Mouse (Mus musculus): Measurements from ENCODE around the gene Mindy3. TPM values are rescaled to one million over a fixed set of nuclear protein-coding genes. Genes with fewer than 3 reads are reported as not detected.

Gene Mindy3
- polyA plus RNA-seq, 1 experiment = 70.3 TPM

- Histone ChIP-seq H3K36me3 (ENCODE audit: control insufficient read depth, insufficient read depth, low read length) (peaks cover 16% of the 10 kb centered on the region), H3K27ac (ENCODE audit: insufficient read depth, low read depth, low read length) (no peak overlapping the region), H3K4me1 (ENCODE audit: control insufficient read depth, insufficient read depth, insufficient read length, low read length) (no peaks in the 10 kb centered on the region), H3K27me3 (ENCODE audit: control insufficient read depth, insufficient read depth, low read length) (no peaks in the 10 kb centered on the region), H3K4me3 (ENCODE audit: low read depth, low read length) (no peak overlapping the region)
- TF ChIP-seq CTCF (IDR thresholded peaks at IDR 0.05; ENCODE audit: extremely low read depth, insufficient read length, insufficient replicate concordance, low read depth, low read length) (no peak), POLR2A (IDR thresholded peaks at IDR 0.05; ENCODE audit: low read depth, low read length) (no peak)
- 42% methylated on average over 1 of the region's 1 CpGs for WGBS
Measured at GRCm38 (mm10) chr2:12389028-12389427, 30.2 kb downstream of the Mindy3 start.

DNA sequence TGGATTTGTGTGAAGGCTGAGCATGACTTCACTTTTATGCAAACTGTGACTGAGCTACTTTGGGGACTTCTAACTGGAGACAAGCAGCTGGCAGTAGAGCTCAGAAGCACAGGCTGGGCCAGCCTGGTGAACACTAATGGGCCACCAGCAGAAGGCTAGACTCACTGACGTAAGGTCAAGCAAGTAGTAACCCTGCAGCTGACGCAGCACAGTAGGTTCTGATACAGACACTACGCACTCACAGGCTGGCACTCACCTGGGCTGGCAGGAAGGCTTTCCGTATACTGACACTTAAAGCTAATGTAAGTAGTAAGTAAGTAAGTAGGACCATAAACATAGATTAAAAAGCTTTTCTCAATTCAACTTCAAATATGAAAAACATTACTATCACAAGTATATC lies 30.7 kb downstream of the Mindy3 start:
- Histone ChIP-seq H3K27me3 (ENCODE audit: control insufficient read depth, insufficient read depth, low read length) (no peaks in the 10 kb centered on the region), H3K4me1 (ENCODE audit: control insufficient read depth, insufficient read depth, insufficient read length, low read length) (no peaks in the 10 kb centered on the region), H3K27ac (ENCODE audit: insufficient read depth, low read depth, low read length) (no peak overlapping the region), H3K36me3 (ENCODE audit: control insufficient read depth, insufficient read depth, low read length) (peaks cover 16% of the 10 kb centered on the region), H3K4me3 (ENCODE audit: low read depth, low read length) (no peak overlapping the region)
- WGBS = 94% methylated on average over 4 of the region's 4 CpGs
- TF ChIP-seq POLR2A (IDR thresholded peaks at IDR 0.05; ENCODE audit: low read depth, low read length) = no peak
- no peak for TF ChIP-seq CTCF (IDR thresholded peaks at IDR 0.05; ENCODE audit: extremely low read depth, insufficient read length, insufficient replicate concordance, low read depth, low read length)

- H3K4me3 ChIP-seq (ENCODE audit: low read depth, low read length) = no peak overlapping the region
- no peaks in the 10 kb centered on the region for H3K27me3 ChIP-seq (ENCODE audit: control insufficient read depth, insufficient read depth, low read length)
- 96% methylated on average over 1 of the region's 1 CpGs for WGBS
- peaks cover 23% of the 10 kb centered on the region for H3K36me3 ChIP-seq (ENCODE audit: control insufficient read depth, insufficient read depth, low read length)
- H3K27ac ChIP-seq (ENCODE audit: insufficient read depth, low read depth, low read length) = no peak overlapping the region
- no peaks in the 10 kb centered on the region for H3K4me1 ChIP-seq (ENCODE audit: control insufficient read depth, insufficient read depth, insufficient read length, low read length)
- TF ChIP-seq POLR2A (IDR thresholded peaks at IDR 0.05; ENCODE audit: low read depth, low read length) (no peak), CTCF (IDR thresholded peaks at IDR 0.05; ENCODE audit: extremely low read depth, insufficient read length, insufficient replicate concordance, low read depth, low read length) (no peak)
Measured at GRCm38 (mm10) chr2:12384389-12384788, 34.9 kb downstream of the Mindy3 start.

GRCm38 (mm10) chr2:12382650-12383049 lies 36.6 kb downstream of the Mindy3 start:
- TF ChIP-seq CTCF (IDR thresholded peaks at IDR 0.05; ENCODE audit: extremely low read depth, insufficient read length, insufficient replicate concordance, low read depth, low read length) (no peak), POLR2A (IDR thresholded peaks at IDR 0.05; ENCODE audit: low read depth, low read length) (no peak)
- Histone ChIP-seq H3K4me3 (ENCODE audit: low read depth, low read length) (no peak overlapping the region), H3K4me1 (ENCODE audit: control insufficient read depth, insufficient read depth, insufficient read length, low read length) (no peaks in the 10 kb centered on the region), H3K27ac (ENCODE audit: insufficient read depth, low read depth, low read length) (no peak overlapping the region), H3K27me3 (ENCODE audit: control insufficient read depth, insufficient read depth, low read length) (no peaks in the 10 kb centered on the region), H3K36me3 (ENCODE audit: control insufficient read depth, insufficient read depth, low read length) (peaks cover 23% of the 10 kb centered on the region)
- 76% methylated on average over 4 of the region's 4 CpGs for WGBS

- H3K27me3 ChIP-seq (ENCODE audit: control insufficient read depth, insufficient read depth, low read length) = no peaks in the 10 kb centered on the region
- peaks cover 18% of the 10 kb centered on the region for H3K36me3 ChIP-seq (ENCODE audit: control insufficient read depth, insufficient read depth, low read length)
- H3K4me3 ChIP-seq (ENCODE audit: low read depth, low read length) = no peak overlapping the region
- no peak overlapping the region for H3K27ac ChIP-seq (ENCODE audit: insufficient read depth, low read depth, low read length)
- 20% methylated on average over 2 of the region's 2 CpGs for WGBS
- no peak for TF ChIP-seq POLR2A (IDR thresholded peaks at IDR 0.05; ENCODE audit: low read depth, low read length)
- no peak for TF ChIP-seq CTCF (IDR thresholded peaks at IDR 0.05; ENCODE audit: extremely low read depth, insufficient read length, insufficient replicate concordance, low read depth, low read length)
- H3K4me1 ChIP-seq (ENCODE audit: control insufficient read depth, insufficient read depth, insufficient read length, low read length) = no peaks in the 10 kb centered on the region
Measured at GRCm38 (mm10) chr2:12380233-12380632, 39.0 kb downstream of the Mindy3 start.

- Histone ChIP-seq H3K4me3 (ENCODE audit: low read depth, low read length) (no peak overlapping the region), H3K4me1 (ENCODE audit: control insufficient read depth, insufficient read depth, insufficient read length, low read length) (no peaks in the 10 kb centered on the region), H3K27ac (ENCODE audit: insufficient read depth, low read depth, low read length) (no peak overlapping the region), H3K36me3 (ENCODE audit: control insufficient read depth, insufficient read depth, low read length) (peaks cover 10% of the 10 kb centered on the region), H3K27me3 (ENCODE audit: control insufficient read depth, insufficient read depth, low read length) (no peaks in the 10 kb centered on the region)
- TF ChIP-seq CTCF (IDR thresholded peaks at IDR 0.05; ENCODE audit: extremely low read depth, insufficient read length, insufficient replicate concordance, low read depth, low read length) = no peak
- TF ChIP-seq POLR2A (IDR thresholded peaks at IDR 0.05; ENCODE audit: low read depth, low read length) = no peak
- WGBS = 56% methylated on average over 5 of the region's 5 CpGs
Measured at GRCm38 (mm10) chr2:12378591-12378990, 40.7 kb downstream of the Mindy3 start.

- no peak overlapping the region for H3K27ac ChIP-seq (ENCODE audit: insufficient read depth, low read depth, low read length)
- WGBS = 91% methylated on average over 1 of the region's 1 CpGs
- no peak for TF ChIP-seq POLR2A (IDR thresholded peaks at IDR 0.05; ENCODE audit: low read depth, low read length)
- TF ChIP-seq CTCF (IDR thresholded peaks at IDR 0.05; ENCODE audit: extremely low read depth, insufficient read length, insufficient replicate concordance, low read depth, low read length) = no peak
- H3K27me3 ChIP-seq (ENCODE audit: control insufficient read depth, insufficient read depth, low read length) = no peaks in the 10 kb centered on the region
- H3K4me1 ChIP-seq (ENCODE audit: control insufficient read depth, insufficient read depth, insufficient read length, low read length) = no peaks in the 10 kb centered on the region
- H3K4me3 ChIP-seq (ENCODE audit: low read depth, low read length) = no peak overlapping the region
- peaks cover 10% of the 10 kb centered on the region for H3K36me3 ChIP-seq (ENCODE audit: control insufficient read depth, insufficient read depth, low read length)
Measured at GRCm38 (mm10) chr2:12377024-12377423, 42.2 kb downstream of the Mindy3 start.

- WGBS = 92% methylated on average over 2 of the region's 2 CpGs
- H3K4me1 ChIP-seq (ENCODE audit: control insufficient read depth, insufficient read depth, insufficient read length, low read length) = no peaks in the 10 kb centered on the region
- no peaks in the 10 kb centered on the region for H3K27me3 ChIP-seq (ENCODE audit: control insufficient read depth, insufficient read depth, low read length)
- no peak overlapping the region for H3K27ac ChIP-seq (ENCODE audit: insufficient read depth, low read depth, low read length)
- no peak overlapping the region for H3K4me3 ChIP-seq (ENCODE audit: low read depth, low read length)
- peaks cover 6% of the 10 kb centered on the region; the same call in 1 of the 2 replicates for H3K36me3 ChIP-seq (ENCODE audit: control insufficient read depth, insufficient read depth, low read length)
- no peak for TF ChIP-seq CTCF (IDR thresholded peaks at IDR 0.05; ENCODE audit: extremely low read depth, insufficient read length, insufficient replicate concordance, low read depth, low read length)
Measured at GRCm38 (mm10) chr2:12372883-12373282, 46.4 kb downstream of the Mindy3 start.
